Mouse (Mus musculus): Measurements from ENCODE around the gene Pdzrn3.

Gene Pdzrn3

DNA sequence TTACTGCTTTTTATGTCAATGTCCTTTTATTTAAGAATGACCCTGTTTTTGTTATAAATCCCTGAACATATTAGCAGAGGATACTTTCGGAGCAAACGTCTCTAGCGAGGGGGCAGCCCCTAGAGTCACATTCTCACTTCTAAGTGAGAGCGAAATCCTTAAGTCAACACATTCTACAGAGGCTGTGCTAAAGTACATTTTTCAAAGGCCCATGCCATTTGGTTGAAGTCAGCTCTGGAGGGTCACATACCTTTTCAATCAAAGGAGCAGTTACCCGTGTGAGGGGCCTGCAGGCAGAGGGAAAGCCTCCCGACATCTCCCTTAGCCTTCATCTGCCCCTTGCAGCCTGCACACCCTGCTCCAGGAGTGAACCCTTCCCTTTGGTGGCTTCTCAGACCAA is 48.2 kb downstream of the Pdzrn3 start:
- in situ Hi-C loops (cut with MboI; ENCODE audit: unreplicated experiment in 2 of 2), result no loop called here

DNA sequence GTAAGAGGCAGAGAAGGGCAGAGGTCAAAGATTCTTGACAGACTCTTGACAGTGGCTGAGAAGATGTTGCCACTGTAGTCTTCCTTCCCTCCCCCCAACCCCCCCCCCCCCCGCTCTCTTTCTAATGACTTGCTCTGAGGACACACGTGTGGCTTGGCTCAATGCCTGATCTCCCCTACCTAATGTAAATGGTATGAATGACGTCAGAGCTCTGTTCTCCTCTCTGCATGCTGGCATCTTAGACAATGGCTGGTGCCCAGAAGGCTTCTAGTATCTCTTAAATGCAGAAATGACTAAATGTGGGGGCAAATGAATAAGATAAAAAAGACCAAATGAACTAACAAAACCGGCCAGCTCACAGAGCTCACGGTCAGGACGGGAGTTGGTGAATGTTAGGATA is 49.2 kb downstream of the Pdzrn3 start:
- in situ Hi-C loops (cut with MboI; ENCODE audit: unreplicated experiment in 2 of 2), result no loop called here

- in situ Hi-C loops (cut with MboI; ENCODE audit: unreplicated experiment in 2 of 2), result no loop called here
Measured at GRCm38 (mm10) chr6:101327741-101328140, 50.0 kb downstream of the Pdzrn3 start.

- in situ Hi-C loops (cut with MboI; ENCODE audit: unreplicated experiment in 2 of 2), result no loop called here
Measured at GRCm38 (mm10) chr6:101327196-101327595, 50.5 kb downstream of the Pdzrn3 start.

DNA sequence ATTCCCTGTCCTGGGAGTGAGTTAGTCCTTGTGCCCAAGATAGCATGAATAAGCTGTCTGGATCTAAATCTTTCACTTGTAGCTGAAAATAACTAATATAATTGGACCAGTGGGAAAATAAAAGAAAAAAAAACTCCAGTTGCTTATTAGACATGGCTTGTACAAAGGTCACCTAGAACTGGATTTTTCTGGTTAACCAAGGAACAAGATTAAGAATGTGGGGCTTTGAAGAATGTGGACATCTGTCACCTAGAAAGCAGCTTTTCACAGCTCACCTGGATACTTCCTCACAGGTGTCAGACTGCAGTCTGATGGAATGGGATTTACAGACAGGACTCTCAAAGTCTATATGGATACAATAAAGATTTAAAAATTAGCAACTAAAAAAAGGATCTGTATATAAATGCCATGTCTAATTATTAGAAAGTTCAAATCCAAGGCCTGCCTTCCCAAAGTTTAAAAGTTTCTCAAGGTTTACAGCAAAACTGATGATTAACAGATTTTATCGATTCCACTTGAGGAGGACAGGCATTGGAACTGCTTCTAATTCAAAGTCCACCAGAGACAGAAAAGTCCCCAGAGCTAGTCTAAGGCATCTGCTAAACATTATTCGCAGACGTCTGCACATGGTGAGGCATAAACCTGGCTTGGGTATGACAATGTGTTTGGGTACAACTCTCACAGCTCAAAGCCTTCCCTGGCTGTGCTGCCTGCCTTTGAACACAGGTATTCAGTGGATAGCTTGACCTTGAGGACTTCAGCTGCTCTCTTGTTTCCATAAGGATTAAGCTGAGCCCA is 51.7 kb downstream of the Pdzrn3 start:
- in situ Hi-C loops (cut with MboI; ENCODE audit: unreplicated experiment in 2 of 2), result no loop called here

DNA sequence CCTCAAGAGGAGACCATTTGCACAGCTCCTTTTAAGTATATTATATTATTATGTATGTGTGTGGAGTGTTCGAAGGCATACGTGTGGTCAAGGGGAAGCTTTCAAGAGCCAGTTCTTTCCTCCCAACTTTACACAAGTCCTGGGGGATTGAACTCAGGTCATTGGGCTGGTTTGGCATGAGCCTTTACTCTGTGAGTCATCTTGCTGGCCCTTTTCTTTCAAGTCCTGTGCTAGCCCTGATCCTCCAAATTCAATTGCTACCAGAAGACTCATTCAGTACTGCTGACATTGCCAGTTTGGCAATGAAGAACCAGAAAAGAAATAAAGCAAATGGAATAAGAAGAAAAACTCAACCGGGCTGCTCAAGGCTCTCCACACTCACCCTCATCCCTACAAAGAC is 55.1 kb downstream of the Pdzrn3 start:
- in situ Hi-C loops (cut with MboI; ENCODE audit: unreplicated experiment in 2 of 2), result no loop called here

DNA sequence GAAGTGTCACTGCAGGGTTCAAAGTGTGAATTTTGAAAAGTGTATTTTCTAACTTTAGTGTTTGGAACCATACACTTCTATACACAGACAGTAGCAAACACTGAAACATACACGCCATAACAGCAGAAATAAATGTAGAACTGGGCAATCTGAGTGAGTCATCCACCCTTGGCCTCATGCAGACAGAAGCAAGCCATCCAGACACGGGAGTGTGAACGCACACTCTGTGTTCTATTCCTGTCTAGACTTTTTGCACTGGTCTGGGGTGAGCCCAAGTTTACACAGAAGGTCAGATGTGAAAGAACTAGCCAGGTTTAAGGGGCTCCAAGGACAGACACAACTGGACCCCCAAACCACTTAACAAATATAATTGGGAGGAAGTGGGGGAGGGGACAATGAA is 57.3 kb downstream of the Pdzrn3 start:
- in situ Hi-C loops (cut with MboI; ENCODE audit: unreplicated experiment in 2 of 2), result no loop called here

DNA sequence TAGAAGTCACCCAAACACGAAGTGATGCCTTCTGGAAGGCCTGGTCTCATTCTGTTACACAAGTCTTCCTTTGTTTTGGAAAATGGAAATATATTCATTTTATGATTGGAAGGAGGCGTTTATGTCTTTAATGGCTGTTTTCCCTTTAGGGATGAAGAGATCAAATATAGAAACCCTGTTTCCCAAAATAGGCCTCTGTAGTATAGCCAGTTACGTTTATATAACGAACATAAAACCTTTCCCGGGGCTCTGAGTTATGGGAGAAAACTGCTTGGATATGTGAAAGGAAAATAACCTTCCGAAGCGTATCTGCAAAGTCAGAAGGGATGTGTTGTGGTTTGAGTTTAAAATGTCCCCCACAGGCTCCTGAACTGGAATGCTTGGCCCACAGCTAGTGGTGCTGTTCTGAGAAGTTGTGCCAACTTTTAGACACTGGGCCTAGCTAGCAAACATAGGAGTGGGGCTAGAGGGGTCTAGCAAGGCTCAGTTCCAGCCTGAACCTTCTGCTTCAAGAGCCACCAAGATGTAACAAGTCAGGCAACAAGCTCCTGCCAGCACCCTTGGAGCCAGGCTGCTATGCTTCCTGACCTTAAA is 58.2 kb downstream of the Pdzrn3 start:
- in situ Hi-C loops (cut with MboI; ENCODE audit: unreplicated experiment in 2 of 2), result no loop called here

GRCm38 (mm10) chr6:101318530-101318929 is 59.2 kb downstream of the Pdzrn3 start:
- in situ Hi-C loops (cut with MboI; ENCODE audit: unreplicated experiment in 2 of 2), result no loop called here

- in situ Hi-C loops (cut with MboI; ENCODE audit: unreplicated experiment in 2 of 2), result no loop called here
Measured at GRCm38 (mm10) chr6:101311446-101311845, 66.3 kb downstream of the Pdzrn3 start.

- in situ Hi-C loops (cut with MboI; ENCODE audit: unreplicated experiment in 2 of 2), result no loop called here
Measured at GRCm38 (mm10) chr6:101310491-101310890, 67.2 kb downstream of the Pdzrn3 start.

- in situ Hi-C loops (cut with MboI; ENCODE audit: unreplicated experiment in 2 of 2), result no loop called here
Measured at GRCm38 (mm10) chr6:101307964-101308531, 69.6 kb downstream of the Pdzrn3 start.

DNA sequence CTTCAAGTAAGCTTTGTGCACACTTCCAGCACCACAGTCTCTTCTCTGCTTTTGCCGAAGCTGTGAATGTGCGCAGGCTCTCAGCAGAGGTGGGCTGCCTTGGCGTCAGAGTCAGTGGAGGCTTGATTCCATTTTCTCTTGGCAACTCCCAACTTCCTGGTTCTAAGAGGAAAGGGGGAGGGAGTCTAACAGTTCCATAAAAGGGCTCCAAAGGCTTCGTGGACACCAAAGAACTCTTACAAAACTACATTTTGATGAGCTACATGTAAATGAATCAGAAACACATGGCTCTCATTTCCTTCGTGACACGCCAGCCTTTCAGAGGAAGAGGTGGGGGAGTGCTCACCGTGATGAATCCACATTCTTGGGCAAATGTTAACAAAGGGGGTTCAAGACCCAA is 70.9 kb downstream of the Pdzrn3 start:
- in situ Hi-C loops (cut with MboI; ENCODE audit: unreplicated experiment in 2 of 2), result no loop called here

- in situ Hi-C loops (cut with MboI; ENCODE audit: unreplicated experiment in 2 of 2), result no loop called here
Measured at GRCm38 (mm10) chr6:101305543-101305942, 72.2 kb downstream of the Pdzrn3 start.

GRCm38 (mm10) chr6:101303959-101304738 is 73.5 kb downstream of the Pdzrn3 start:
- in situ Hi-C loops (cut with MboI; ENCODE audit: unreplicated experiment in 2 of 2), result no loop called here

DNA sequence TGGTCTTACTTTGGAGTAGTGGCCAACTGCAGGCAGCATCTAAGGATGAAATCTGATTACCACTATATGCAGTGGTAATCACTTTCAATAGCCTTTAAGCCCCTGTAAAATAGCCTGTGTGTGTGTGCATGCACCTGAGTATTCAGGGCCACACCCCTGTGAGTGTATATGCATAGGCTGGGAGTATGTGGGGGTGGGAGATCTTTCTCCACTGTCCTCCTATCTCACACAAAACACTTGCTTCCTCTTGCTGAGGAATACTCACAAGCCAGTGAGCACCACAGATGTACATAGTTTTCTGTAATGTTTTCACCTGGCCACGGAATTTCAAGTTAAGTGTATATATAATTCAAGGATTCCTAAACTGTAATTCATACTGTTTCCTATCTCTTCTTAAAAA is 74.2 kb downstream of the Pdzrn3 start:
- in situ Hi-C loops (cut with MboI; ENCODE audit: unreplicated experiment in 2 of 2), result no loop called here

GRCm38 (mm10) chr6:101301154-101301553 is 76.5 kb downstream of the Pdzrn3 start:
- in situ Hi-C loops (cut with MboI; ENCODE audit: unreplicated experiment in 2 of 2), result no loop called here

GRCm38 (mm10) chr6:101299434-101299833 is 78.3 kb downstream of the Pdzrn3 start:
- in situ Hi-C loops (cut with MboI; ENCODE audit: unreplicated experiment in 2 of 2), result no loop called here

DNA sequence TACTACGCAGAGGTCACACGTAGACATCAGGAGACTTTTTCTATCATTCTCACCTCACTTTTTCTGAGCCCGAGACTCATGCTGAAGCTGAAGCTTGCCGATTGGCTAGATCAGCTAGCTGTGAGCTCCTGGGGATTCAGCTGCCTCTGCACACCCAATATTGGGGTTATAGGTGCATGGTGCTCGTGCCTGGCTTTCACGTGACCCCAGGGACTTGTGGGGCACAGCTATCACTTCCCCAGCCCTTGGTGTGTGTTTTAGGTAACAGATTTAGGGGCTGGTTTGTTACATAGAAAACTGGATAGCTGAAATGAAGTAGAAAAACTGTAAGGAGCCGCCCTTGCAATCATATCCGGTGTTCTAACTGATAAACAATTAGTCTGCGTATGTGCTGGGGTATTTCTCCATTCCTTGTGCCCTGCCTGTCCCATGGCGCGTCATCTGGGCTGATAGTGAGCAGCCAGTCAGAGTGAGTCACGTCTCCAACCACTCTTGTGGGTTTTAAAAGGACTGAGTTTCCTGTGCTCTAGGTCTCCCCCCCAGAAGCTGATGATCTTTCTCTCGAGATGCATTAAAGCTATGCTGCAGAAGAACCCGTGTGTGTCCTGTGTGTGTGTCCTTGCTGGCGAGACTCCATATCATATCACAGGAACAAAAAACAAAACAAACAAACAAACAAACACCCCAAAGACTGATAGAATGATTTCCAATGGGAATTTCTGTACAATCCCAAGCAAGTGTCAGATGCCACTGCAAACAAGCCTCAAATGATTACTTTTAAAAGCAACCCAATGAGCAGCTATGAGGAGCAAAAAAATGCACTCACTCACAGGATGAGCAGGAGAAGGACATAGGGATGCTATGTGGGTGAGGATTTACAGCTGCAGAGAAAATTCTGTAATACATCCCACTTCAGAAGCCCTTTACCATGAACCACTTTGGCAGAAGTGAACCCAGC is 79.9 kb downstream of the Pdzrn3 start:
- in situ Hi-C loops (cut with MboI; ENCODE audit: unreplicated experiment in 2 of 2), result no loop called here

DNA sequence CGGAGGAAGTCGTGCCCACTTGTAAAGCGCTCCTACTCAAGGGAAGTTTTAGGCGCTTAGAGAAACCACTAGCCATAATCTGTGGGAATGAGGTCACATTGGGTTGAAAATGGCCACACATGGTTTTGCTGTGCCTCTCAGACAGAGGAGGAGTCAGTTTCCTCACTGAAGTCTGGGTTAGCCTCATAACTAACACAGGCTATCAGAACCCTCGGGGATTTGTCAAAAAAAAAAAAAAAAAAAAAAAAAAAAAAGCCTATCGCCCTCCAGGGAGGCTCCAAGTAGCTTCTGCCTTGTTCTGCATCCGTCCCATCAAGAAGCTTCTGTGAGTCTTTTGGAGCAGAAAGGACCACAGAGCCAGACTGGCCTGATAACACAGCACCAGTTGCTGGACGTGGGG is 80.7 kb downstream of the Pdzrn3 start:
- in situ Hi-C loops (cut with MboI; ENCODE audit: unreplicated experiment in 2 of 2), result no loop called here
